ENCODE assay signal across 26 mouse cellular contexts in the genomic region with DNA sequence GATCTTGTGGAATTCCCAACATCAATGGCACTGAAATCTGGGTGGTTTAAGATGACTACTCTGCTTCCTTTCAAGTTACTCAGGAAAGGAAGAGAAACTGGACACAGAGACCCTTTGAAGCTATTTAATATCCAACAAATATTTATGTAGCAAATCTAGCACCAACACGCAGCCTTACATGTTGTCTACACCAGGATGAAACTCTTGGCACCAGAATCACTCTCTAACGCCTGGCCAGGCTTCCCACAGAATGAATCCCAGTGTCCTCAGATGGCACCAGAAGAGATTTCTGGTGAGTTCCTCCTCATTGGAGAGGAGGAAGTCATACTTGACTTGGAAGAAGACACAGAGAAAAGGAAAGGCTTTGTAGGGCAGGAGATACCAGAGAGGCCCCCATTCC. TPM values are rescaled to one million over a fixed set of nuclear protein-coding genes. Genes with fewer than 3 reads are reported as not detected.
DNase-seq lines count a peak whose midpoint lies in the region; ATAC-seq and TF ChIP-seq lines count a peak whose summit lies in the region.
"Had no signal": no experiment of that assay in that cellular context is flagged by ENCODE, and none has a peak within 500 bp of the region (broad histone marks: within the 10 kb centered on the region; RNA-seq: fewer than 3 reads in every experiment).

No protein-coding gene starts in this region.

- H3K4me3 ChIP-seq in lung, embryonic 14.5 days (ENCODE audit: low read depth, low read length) = no peak overlapping the region
- no peak overlapping the region for H3K4me3 ChIP-seq in kidney, embryonic 16.5 days (ENCODE audit: low read length)
- H3K4me3 ChIP-seq: embryonic facial prominence, embryonic 10.5 days; embryonic facial prominence, embryonic 13.5 days; erythroblast, embryonic 14.5 days; forebrain, embryonic 13.5 days; heart, adult 2 months; heart, embryonic 10.5 days; hindbrain, embryonic 12.5 days; hindbrain, embryonic 15.5 days had no signal

- H3K27me3 ChIP-seq in lung, embryonic 14.5 days (ENCODE audit: insufficient read depth, low read length) = no peaks in the 10 kb centered on the region
- H3K27me3 ChIP-seq in kidney, embryonic 16.5 days (ENCODE audit: insufficient read depth, low read length) = no peaks in the 10 kb centered on the region
- H3K27me3 ChIP-seq: embryonic facial prominence, embryonic 13.5 days; forebrain, embryonic 13.5 days; hindbrain, embryonic 15.5 days had no signal

- peaks cover 42% of the 10 kb centered on the region for H3K4me1 ChIP-seq in lung, embryonic 14.5 days (ENCODE audit: insufficient read depth)
- H3K4me1 ChIP-seq in kidney, embryonic 16.5 days (ENCODE audit: insufficient read depth, low read length) = peaks cover 33% of the 10 kb centered on the region

- no peak for TF ChIP-seq CTCF in lung, embryonic 14.5 days (IDR thresholded peaks at IDR 0.05; ENCODE audit: low read depth)

- no peaks in the 10 kb centered on the region for H3K9me3 ChIP-seq in lung, embryonic 14.5 days (ENCODE audit: low read depth, low read length)
- no peaks in the 10 kb centered on the region for H3K9me3 ChIP-seq in kidney, embryonic 16.5 days (ENCODE audit: low read length)
- H3K9me3 ChIP-seq: embryonic facial prominence, embryonic 10.5 days; embryonic facial prominence, embryonic 13.5 days; forebrain, embryonic 13.5 days; heart, embryonic 10.5 days; hindbrain, embryonic 12.5 days; hindbrain, embryonic 15.5 days had no signal

- DNase-seq in cerebellum, postnatal 10 days = peak; percentile 59 to 66
- no peak for DNase-seq in cerebellum, postnatal 36 days
- peak; percentile 58 for DNase-seq in lung, embryonic 14.5 days
- no peak for DNase-seq in lung, postnatal 14 days
- peak; percentile 74 for DNase-seq in lung, postnatal 10 days
- no peak for DNase-seq in lung, postnatal 36 days
- peak; percentile 53 for DNase-seq in lung, postnatal 25 days (ENCODE audit: low spot score)
- DNase-seq: adrenal gland, adult 8-10 months; adrenal gland, postnatal 25 days; cerebellum, adult 18-20 months; cerebellum, adult 9-10 months; embryo, embryonic 11 days; gastrocnemius, postnatal 10 days; gastrocnemius, postnatal 36 days; heart, adult 2 months; heart, postnatal 14 days had no signal

- ATAC-seq in lung, embryonic 14.5 days (ENCODE audit: insufficient read depth) = no peak
- ATAC-seq in kidney, embryonic 16.5 days (ENCODE audit: low FRiP score, low TSS enrichment) = no peak
- ATAC-seq: activated CD4-positive, CD25-positive, alpha-beta regulatory T cell, adult 4 months; forebrain, embryonic 13.5 days; forebrain, embryonic 16.5 days had no signal

- 0 out of 2 replicates have a peak overlapping the region, but pooled peaks have one; percentile 43 for H3K27ac ChIP-seq in lung, embryonic 14.5 days (ENCODE audit: low read depth)
- H3K27ac ChIP-seq in kidney, embryonic 16.5 days (ENCODE audit: low read length) = no peak overlapping the region
- H3K27ac ChIP-seq: embryonic facial prominence, embryonic 10.5 days; embryonic facial prominence, embryonic 13.5 days; forebrain, embryonic 13.5 days; heart, adult 2 months; hindbrain, embryonic 12.5 days; hindbrain, embryonic 15.5 days had no signal

- H3K36me3 ChIP-seq in lung, embryonic 14.5 days (ENCODE audit: insufficient read depth) = no peaks in the 10 kb centered on the region
- H3K36me3 ChIP-seq in kidney, embryonic 16.5 days (ENCODE audit: insufficient read depth, low read length) = no peaks in the 10 kb centered on the region
- H3K36me3 ChIP-seq: embryonic facial prominence, embryonic 10.5 days; embryonic facial prominence, embryonic 13.5 days; heart, embryonic 10.5 days; hindbrain, embryonic 12.5 days; hindbrain, embryonic 15.5 days had no signal

- 43% methylated on average over 2 of the region's 2 CpGs for WGBS in lung, embryonic 14.5 days
- 80% methylated on average over 2 of the region's 2 CpGs for WGBS in kidney, embryonic 16.5 days

- H3K9ac ChIP-seq in lung, embryonic 14.5 days = no peak overlapping the region
- H3K9ac ChIP-seq in kidney, embryonic 16.5 days (replicated peaks; ENCODE audit: low read length) = no peak overlapping the region
- H3K9ac ChIP-seq: embryonic facial prominence, embryonic 13.5 days; forebrain, embryonic 13.5 days; hindbrain, embryonic 12.5 days; hindbrain, embryonic 15.5 days had no signal

- no peak overlapping the region for H3K4me2 ChIP-seq in lung, embryonic 14.5 days
- H3K4me2 ChIP-seq in kidney, embryonic 16.5 days (replicated peaks; ENCODE audit: low read depth, low read length) = no peak overlapping the region
- H3K4me2 ChIP-seq: embryonic facial prominence, embryonic 13.5 days; forebrain, embryonic 13.5 days; hindbrain, embryonic 12.5 days; hindbrain, embryonic 15.5 days had no signal

RNA-seq across cellular contexts. Expression of a gene that starts 45.1 kb away (rescaled TPM):
- polyA plus RNA-seq in lung, embryonic 14.5 days (2014; fragmentation: Nextera tagmentation; extraction: Ambion mirVana) = 13.2 and 14.2 TPM in 2 replicates
- 18.1 and 18.3 TPM in 2 replicates for polyA plus RNA-seq in kidney, embryonic 16.5 days (2015; fragmentation: Nextera tagmentation; extraction: Ambion mirVana)

Comparison
In these comparisons a context has a peak if more than half of its experiments do, and no peak if none do; other contexts are left out.
1. DNase-seq: peak in cerebellum, postnatal 10 days (2 of 2), lung, embryonic 14.5 days (single experiment), lung, postnatal 10 days (single experiment) and lung, postnatal 25 days (single experiment); none in cerebellum, postnatal 36 days (0 of 2), lung, postnatal 14 days (single experiment) and lung, postnatal 36 days (single experiment).